Mouse (Mus musculus) brain, embryonic 14.5 days (tissue): ENCODE measurements at regions not wholly inside any gene's neighbourhood (a gene's known extent, or its start where the extent isn't known, plus 50 kb on each side); places are given as distances from the start of the nearest gene placed in this dataset.

Source experiments
- CTCF ChIP-seq: fragments of 200-500 bp; IDR thresholded peaks from 2 replicates; pipeline ENCODE4 v1.5.1; 2012; ENCODE audit warnings: inconsistent platforms, mild to moderate bottlenecking, moderate library complexity, borderline replicate concordance; ENCODE audit not compliant: insufficient read depth, insufficient read length; ENCODE audit errors: extremely low read depth
- POLR2A ChIP-seq: fragments of 200-500 bp; IDR thresholded peaks from 2 replicates; pipeline ENCODE4 v1.6.1; 2012; ENCODE audit warnings: mild to moderate bottlenecking, inconsistent platforms, borderline replicate concordance; ENCODE audit not compliant: poor library complexity, insufficient read depth, insufficient read length, severe bottlenecking; ENCODE audit errors: extremely low read depth

DNA sequence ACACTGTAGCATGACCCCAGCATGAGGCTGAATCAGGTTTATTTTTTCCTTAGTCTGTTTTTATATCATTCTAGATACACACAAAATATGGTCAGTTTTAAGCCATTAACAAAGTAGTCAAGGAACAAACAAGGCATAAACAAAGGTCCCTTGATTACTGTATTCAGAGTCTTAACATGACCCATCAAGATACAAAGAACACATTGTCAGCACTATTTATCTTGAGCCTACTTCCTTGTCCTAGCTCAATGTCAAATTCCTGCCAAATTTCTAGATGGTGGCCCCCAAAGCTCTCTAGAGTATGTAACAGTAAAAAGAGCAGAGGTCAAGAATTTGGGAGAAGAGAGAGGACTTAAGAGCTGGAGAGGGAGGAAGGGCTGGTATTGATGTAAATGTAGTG lies 79.9 kb upstream of the Thpo start:
- TF ChIP-seq CTCF = no peak
- no peak for TF ChIP-seq POLR2A
